Mouse (Mus musculus) kidney, adult 2 months (tissue): ENCODE data around the gene Gca.

ENCODE experiments used
- CTCF ChIP-seq: fragments of 200-500 bp; conservative IDR thresholded peaks from 2 replicates; pipeline ENCODE4 v1.5.1; 2011; ENCODE audit warnings: low read depth, mild to moderate bottlenecking, control low read depth, low read length, moderate library complexity, mixed read lengths; ENCODE audit not compliant: insufficient read depth, insufficient read length
- POLR2A ChIP-seq: fragments of 200-500 bp; IDR thresholded peaks from one replicate; pipeline ENCODE4 v1.6.1; 2011; ENCODE audit warnings: low read depth, low read length, control low read depth

GRCm38 (mm10) chr2:62706313-62706712 lies 42.2 kb downstream of the Gca start:
- TF ChIP-seq CTCF (no peak), POLR2A (no peak)
